Mouse (Mus musculus) cerebellum, adult 2 months (tissue): Measurements from ENCODE around the gene Asic3.

ENCODE experiments used
- CTCF ChIP-seq: fragments of 200-500 bp; IDR thresholded peaks from 2 replicates; pipeline ENCODE4 v1.5.1; 2011; ENCODE audit warnings: low read depth, mild to moderate bottlenecking, control low read depth, low read length, moderate library complexity, borderline replicate concordance; ENCODE audit not compliant: insufficient read depth
- POLR2A ChIP-seq: fragments of 200-500 bp; IDR thresholded peaks from 2 replicates; pipeline ENCODE4 v1.6.1; 2011; ENCODE audit warnings: low read length, control low read depth, borderline replicate concordance; ENCODE audit not compliant: insufficient read depth

GRCm38 (mm10) chr5:24409466-24409865 lies 3.7 kb upstream of the Asic3 start:
- TF ChIP-seq CTCF (no peak), POLR2A (no peak)
